Mouse (Mus musculus) testis, adult 2 months (tissue): ENCODE results near the gene Nt5m. TPM values are rescaled to one million over a fixed set of nuclear protein-coding genes. Genes with fewer than 3 reads are reported as not detected.
A peak's percentile ranks its signal among the peaks of the same experiment; 100 is the strongest.

ENCODE experiments used
- H3K27ac ChIP-seq: fragments of 200-500 bp; 2 replicates; pipeline ENCODE4 v1.5.1; 2012; ENCODE audit warnings: low read depth, low read length; ENCODE audit not compliant: control insufficient read depth, insufficient read depth
- H3K27me3 ChIP-seq: fragments of 200-500 bp; 2 replicates; pipeline ENCODE4 v1.6.1; 2012; ENCODE audit warnings: mild to moderate bottlenecking, low read length, moderate library complexity; ENCODE audit not compliant: control insufficient read depth, insufficient read depth
- H3K36me3 ChIP-seq: fragments of 200-500 bp; 2 replicates; pipeline ENCODE4 v1.6.1; 2012; ENCODE audit warnings: mild to moderate bottlenecking, low read length; ENCODE audit not compliant: control insufficient read depth, insufficient read depth
- H3K4me1 ChIP-seq: fragments of 200-500 bp; 2 replicates; pipeline ENCODE4 v1.6.1; 2012; ENCODE audit warnings: low read length; ENCODE audit not compliant: control insufficient read depth, insufficient read depth
- H3K4me3 ChIP-seq: fragments of 200-500 bp; 2 replicates; pipeline ENCODE4 v1.5.1; 2012; ENCODE audit warnings: low read depth, mild to moderate bottlenecking, low read length, moderate library complexity, mixed read lengths; ENCODE audit not compliant: control insufficient read depth
- CTCF ChIP-seq: fragments of 200-500 bp; IDR thresholded peaks from 2 replicates; pipeline ENCODE4 v1.5.1; 2012; ENCODE audit warnings: low read depth, mild to moderate bottlenecking, inconsistent platforms, low read length, moderate library complexity; ENCODE audit not compliant: control insufficient read depth, insufficient read depth, insufficient replicate concordance
- POLR2A ChIP-seq: fragments of 200-500 bp; IDR thresholded peaks from 2 replicates; pipeline ENCODE4 v1.6.1; 2012; ENCODE audit warnings: low read depth, mild to moderate bottlenecking, inconsistent platforms, low read length, moderate library complexity; ENCODE audit not compliant: control insufficient read depth
- polyA plus RNA-seq: library from polyadenylated mRNA; depleted of rRNA; stranded (reverse); fragments of >200 nt; gene quantifications from 2 replicates; pipeline ENCODE4 v1.2.3, GENCODE M21; 2012

Nt5m gene
- polyA plus RNA-seq, 1 experiment: 97.1 TPM

- TF ChIP-seq POLR2A (peak; percentile 69; the same call in 1 of the 2 replicates), CTCF (0 out of 2 replicates have a peak, but pooled peaks have one; percentile 0)
- Histone ChIP-seq H3K27me3 (no peaks in the 10 kb centered on the region), H3K4me3 (peak within 1 kb of the TSS; percentile 100), H3K27ac (peak within 1 kb of the TSS; percentile 100), H3K4me1 (peaks cover 2% of the 10 kb centered on the region), H3K36me3 (peaks cover 2% of the 10 kb centered on the region)
These were observed 346 bp downstream of the Nt5m start, which contains the start of gene Cops3 for GRCm38 (mm10) chr11:59839459-59840126. TSS of gene Cops3 (minus strand) at chr11:59839838.

GRCm38 (mm10) chr11:59846311-59846710 is 7.1 kb downstream of the Nt5m start:
- Histone ChIP-seq H3K27me3 (no peaks in the 10 kb centered on the region), H3K27ac (no peak overlapping the region), H3K4me3 (no peak overlapping the region), H3K4me1 (no peaks in the 10 kb centered on the region; the same call in 1 of the 2 replicates), H3K36me3 (no peaks in the 10 kb centered on the region)
- no peak for TF ChIP-seq POLR2A
- TF ChIP-seq CTCF: no peak

- Histone ChIP-seq H3K27me3 (no peaks in the 10 kb centered on the region), H3K4me3 (no peak overlapping the region), H3K27ac (no peak overlapping the region), H3K4me1 (no peaks in the 10 kb centered on the region; the same call in 1 of the 2 replicates), H3K36me3 (no peaks in the 10 kb centered on the region)
- TF ChIP-seq CTCF: peak; percentile 49; the same call in 1 of the 2 replicates
- TF ChIP-seq POLR2A: no peak
These were observed 7.9 kb downstream of the Nt5m start for GRCm38 (mm10) chr11:59847131-59847530.

GRCm38 (mm10) chr11:59847891-59848884 is 8.9 kb downstream of the Nt5m start:
- H3K4me3 ChIP-seq: peak overlapping the region; percentile 95
- H3K36me3 ChIP-seq: no peaks in the 10 kb centered on the region
- H3K27ac ChIP-seq: peak overlapping the region; percentile 76
- H3K4me1 ChIP-seq: no peaks in the 10 kb centered on the region; the same call in 1 of the 2 replicates
- no peaks in the 10 kb centered on the region for H3K27me3 ChIP-seq
- TF ChIP-seq CTCF (no peak), POLR2A (0 out of 2 replicates have a peak, but pooled peaks have one; percentile 55)

- Histone ChIP-seq H3K4me3 (no peak overlapping the region), H3K27ac (no peak overlapping the region), H3K36me3 (no peaks in the 10 kb centered on the region; the same call in 1 of the 2 replicates), H3K4me1 (no peaks in the 10 kb centered on the region; the same call in 1 of the 2 replicates), H3K27me3 (no peaks in the 10 kb centered on the region)
- TF ChIP-seq POLR2A (no peak), CTCF (no peak)
These were observed 13.6 kb downstream of the Nt5m start for GRCm38 (mm10) chr11:59852865-59853264.

GRCm38 (mm10) chr11:59860467-59860866 is 21.2 kb downstream of the Nt5m start:
- no peak for TF ChIP-seq POLR2A
- TF ChIP-seq CTCF: no peak
- H3K4me3 ChIP-seq: no peak overlapping the region
- no peaks in the 10 kb centered on the region for H3K27me3 ChIP-seq
- H3K27ac ChIP-seq: no peak overlapping the region
- no peaks in the 10 kb centered on the region; the same call in 1 of the 2 replicates for H3K36me3 ChIP-seq
- H3K4me1 ChIP-seq: no peaks in the 10 kb centered on the region

- H3K27ac ChIP-seq: no peak overlapping the region
- H3K4me1 ChIP-seq: no peaks in the 10 kb centered on the region
- TF ChIP-seq CTCF (no peak), POLR2A (no peak)
- no peak overlapping the region for H3K4me3 ChIP-seq
- H3K36me3 ChIP-seq: no peaks in the 10 kb centered on the region; the same call in 1 of the 2 replicates
- H3K27me3 ChIP-seq: no peaks in the 10 kb centered on the region
These were observed 25.1 kb downstream of the Nt5m start for GRCm38 (mm10) chr11:59864316-59864715.
